ENCODE assay signal across 15 mouse cellular contexts in the genomic region with DNA sequence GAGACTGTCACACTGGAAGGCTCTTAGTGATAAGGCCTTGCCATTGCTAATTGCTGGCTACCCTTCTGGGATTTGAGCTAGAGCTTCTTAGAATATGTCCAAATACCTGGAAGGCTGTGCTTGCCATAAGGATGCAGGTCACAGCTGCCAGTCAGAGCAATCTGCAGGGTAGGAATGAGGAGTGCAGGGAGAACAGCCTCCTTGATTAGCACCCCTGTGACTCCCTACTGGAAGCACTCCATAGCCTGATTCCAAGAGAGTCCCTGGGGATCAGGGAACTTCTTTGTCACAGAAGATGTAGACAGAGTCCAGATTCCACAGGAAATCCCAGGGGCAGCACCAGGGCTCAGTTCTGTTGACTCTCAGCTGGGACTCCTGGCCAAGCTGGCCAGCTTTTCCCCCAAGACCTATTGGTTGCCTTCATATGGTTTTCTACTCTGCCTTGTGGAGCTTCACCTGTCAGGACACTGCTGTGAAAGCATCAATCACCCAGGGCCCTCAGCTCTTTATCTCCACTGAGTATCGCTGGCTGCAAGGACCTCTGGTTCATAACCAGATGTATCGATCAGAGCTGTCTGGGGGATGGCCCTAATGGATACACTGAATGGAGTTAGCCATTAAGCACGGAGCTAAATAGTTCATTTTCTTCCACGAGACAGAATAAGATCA.
DNase-seq lines count a peak whose midpoint lies in the region; ATAC-seq lines count a peak whose summit lies in the region.
"Had no signal": no experiment of that assay in that cellular context is flagged by ENCODE, and none has a peak within 500 bp of the region (broad histone marks: within the 10 kb centered on the region; RNA-seq: fewer than 3 reads in every experiment).

No protein-coding gene starts in this region.

- H3K9me3 ChIP-seq in embryonic facial prominence, embryonic 14.5 days (ENCODE audit: control insufficient read depth, low read length): no peaks in the 10 kb centered on the region
- H3K9me3 ChIP-seq in embryonic facial prominence, embryonic 10.5 days: no peaks in the 10 kb centered on the region
- H3K9me3 ChIP-seq in hindbrain, embryonic 10.5 days: no peaks in the 10 kb centered on the region
- H3K9me3 ChIP-seq in hindbrain, embryonic 16.5 days (ENCODE audit: control insufficient read depth, low read length): no peaks in the 10 kb centered on the region
- no peaks in the 10 kb centered on the region for H3K9me3 ChIP-seq in limb, embryonic 10.5 days (replicated peaks)
- H3K9me3 ChIP-seq: heart, embryonic 10.5 days; liver, embryonic 12.5 days had no signal

- H3K9ac ChIP-seq in embryonic facial prominence, embryonic 14.5 days (ENCODE audit: low read depth, low read length): no peak overlapping the region
- no peak overlapping the region for H3K9ac ChIP-seq in hindbrain, embryonic 16.5 days (ENCODE audit: low read depth, low read length)
- H3K9ac ChIP-seq: liver, embryonic 12.5 days had no signal

- no peak overlapping the region for H3K27ac ChIP-seq in embryonic facial prominence, embryonic 14.5 days (replicated peaks; ENCODE audit: low read depth, low read length)
- no peak overlapping the region for H3K27ac ChIP-seq in embryonic facial prominence, embryonic 10.5 days (replicated peaks)
- 0 out of 2 replicates have a peak overlapping the region, but pooled peaks have one; percentile 9 for H3K27ac ChIP-seq in hindbrain, embryonic 10.5 days
- H3K27ac ChIP-seq in hindbrain, embryonic 16.5 days (ENCODE audit: low read depth, low read length): no peak overlapping the region
- peak overlapping the region; percentile 12; the same call in 1 of the 2 replicates for H3K27ac ChIP-seq in limb, embryonic 10.5 days
- H3K27ac ChIP-seq: heart, embryonic 10.5 days; liver, embryonic 12.5 days had no signal

- H3K4me1 ChIP-seq in embryonic facial prominence, embryonic 14.5 days (ENCODE audit: control insufficient read depth, insufficient read depth, low read length): no peaks in the 10 kb centered on the region; the same call in 1 of the 2 replicates
- H3K4me1 ChIP-seq in embryonic facial prominence, embryonic 10.5 days: peaks cover 19% of the 10 kb centered on the region
- H3K4me1 ChIP-seq in hindbrain, embryonic 10.5 days (replicated peaks): peaks cover 43% of the 10 kb centered on the region
- peaks cover 17% of the 10 kb centered on the region for H3K4me1 ChIP-seq in hindbrain, embryonic 16.5 days (ENCODE audit: control insufficient read depth, insufficient read depth, low read depth, low read length)
- peaks cover 22% of the 10 kb centered on the region for H3K4me1 ChIP-seq in limb, embryonic 10.5 days
- H3K4me1 ChIP-seq: liver, embryonic 12.5 days had no signal

- peak; percentile 30 for DNase-seq in embryonic facial prominence, embryonic 14.5 days (ENCODE audit: low spot score)
- no peak for DNase-seq in embryonic facial prominence, embryonic 10.5 days (ENCODE audit: low spot score)
- DNase-seq in hindbrain, embryonic 10.5 days (ENCODE audit: low spot score): no peak
- peak; percentile 39 for DNase-seq in embryo, embryonic 10 days (ENCODE audit: low spot score)
- DNase-seq in limb, embryonic 10.5 days (ENCODE audit: low spot score): no peak
- no peak for DNase-seq in spleen, adult 12 weeks (ENCODE audit: low spot score)
- DNase-seq in urinary bladder, postnatal 4 days (ENCODE audit: low spot score in 2 of 2): no peak
- DNase-seq: adrenal gland, adult 8-10 months; layer of hippocampus, adult 9-11 months; right cerebral cortex, adult 18-20 months had no signal

- no peaks in the 10 kb centered on the region for H3K36me3 ChIP-seq in embryonic facial prominence, embryonic 14.5 days (ENCODE audit: control insufficient read depth, insufficient read depth, low read length)
- H3K36me3 ChIP-seq in embryonic facial prominence, embryonic 10.5 days (replicated peaks): no peaks in the 10 kb centered on the region
- no peaks in the 10 kb centered on the region for H3K36me3 ChIP-seq in hindbrain, embryonic 10.5 days
- H3K36me3 ChIP-seq in hindbrain, embryonic 16.5 days (ENCODE audit: control insufficient read depth, insufficient read depth, low read length): no peaks in the 10 kb centered on the region
- no peaks in the 10 kb centered on the region for H3K36me3 ChIP-seq in limb, embryonic 10.5 days
- H3K36me3 ChIP-seq: heart, embryonic 10.5 days; liver, embryonic 12.5 days had no signal

- H3K27me3 ChIP-seq in embryonic facial prominence, embryonic 14.5 days (replicated peaks; ENCODE audit: control insufficient read depth, insufficient read depth, low read length): no peaks in the 10 kb centered on the region
- peaks cover 6% of the 10 kb centered on the region; the same call in 1 of the 2 replicates for H3K27me3 ChIP-seq in embryonic facial prominence, embryonic 10.5 days (replicated peaks; ENCODE audit: low read depth, poor library complexity, severe bottlenecking)
- H3K27me3 ChIP-seq in hindbrain, embryonic 10.5 days (ENCODE audit: insufficient read depth, poor library complexity, severe bottlenecking): no peaks in the 10 kb centered on the region
- no peaks in the 10 kb centered on the region for H3K27me3 ChIP-seq in hindbrain, embryonic 16.5 days (replicated peaks; ENCODE audit: control insufficient read depth, insufficient read depth, low read length)
- H3K27me3 ChIP-seq in limb, embryonic 10.5 days (ENCODE audit: low read depth, poor library complexity, severe bottlenecking): no peaks in the 10 kb centered on the region
- H3K27me3 ChIP-seq: liver, embryonic 12.5 days had no signal

- peak; percentile 68 for ATAC-seq in embryonic facial prominence, embryonic 14.5 days (ENCODE audit: low read depth)
- ATAC-seq in hindbrain, embryonic 16.5 days: no peak
- ATAC-seq: liver, embryonic 12.5 days had no signal

- 62% methylated on average over 4 of the region's 4 CpGs for WGBS in embryonic facial prominence, embryonic 14.5 days
- WGBS in embryonic facial prominence, embryonic 10.5 days: 77% methylated on average over 4 of the region's 4 CpGs
- WGBS in hindbrain, embryonic 10.5 days: 70% methylated on average over 4 of the region's 4 CpGs
- 36% methylated on average over 4 of the region's 4 CpGs for WGBS in hindbrain, embryonic 16.5 days
- WGBS in limb, embryonic 10.5 days: 53% methylated on average over 4 of the region's 4 CpGs

- no peak overlapping the region for H3K4me3 ChIP-seq in embryonic facial prominence, embryonic 14.5 days (ENCODE audit: low read depth, low read length)
- no peak overlapping the region for H3K4me3 ChIP-seq in embryonic facial prominence, embryonic 10.5 days
- H3K4me3 ChIP-seq in hindbrain, embryonic 10.5 days: no peak overlapping the region
- no peak overlapping the region for H3K4me3 ChIP-seq in hindbrain, embryonic 16.5 days (ENCODE audit: low read length)
- H3K4me3 ChIP-seq in limb, embryonic 10.5 days: no peak overlapping the region
- H3K4me3 ChIP-seq: erythroblast, embryonic 14.5 days; heart, embryonic 10.5 days; liver, embryonic 12.5 days; myocyte had no signal

- H3K4me2 ChIP-seq in embryonic facial prominence, embryonic 14.5 days (ENCODE audit: low read depth, low read length): no peak overlapping the region
- H3K4me2 ChIP-seq in hindbrain, embryonic 16.5 days (ENCODE audit: low read length): no peak overlapping the region
- H3K4me2 ChIP-seq: liver, embryonic 12.5 days had no signal

Comparison
In these comparisons a context has a peak if more than half of its experiments do, and no peak if none do; other contexts are left out.
1. DNase-seq: peak in embryonic facial prominence, embryonic 14.5 days (single experiment) and embryo, embryonic 10 days (single experiment); none in embryonic facial prominence, embryonic 10.5 days (single experiment), hindbrain, embryonic 10.5 days (single experiment), limb, embryonic 10.5 days (single experiment), spleen, adult 12 weeks (single experiment) and urinary bladder, postnatal 4 days (0 of 2).
2. H3K27ac ChIP-seq: peak in hindbrain, embryonic 10.5 days (single experiment) and limb, embryonic 10.5 days (single experiment); none in embryonic facial prominence, embryonic 14.5 days (single experiment), embryonic facial prominence, embryonic 10.5 days (single experiment) and hindbrain, embryonic 16.5 days (single experiment).